Mouse (Mus musculus): Measurements from ENCODE around the gene Dnajc14. TPM values are rescaled to one million over a fixed set of nuclear protein-coding genes. Genes with fewer than 3 reads are reported as not detected.

The Dnajc14 gene
- polyA plus RNA-seq, 1 experiment, result 31.2 TPM

- no peak for TF ChIP-seq CEBPB (IDR thresholded peaks at IDR 0.05; ENCODE audit: low read depth)
- TF ChIP-seq CTCF (IDR thresholded peaks at IDR 0.05; ENCODE audit: control insufficient read depth, insufficient read depth, insufficient read length), result no peak
- no peak for TF ChIP-seq MYOG (IDR thresholded peaks at IDR 0.05; ENCODE audit: control insufficient read depth, extremely low read depth, insufficient read length)
- TF ChIP-seq MAX (IDR thresholded peaks at IDR 0.05), result no peak
- TF ChIP-seq FOSL1 (IDR thresholded peaks at IDR 0.05; ENCODE audit: insufficient read depth, low read length, poor library complexity, severe bottlenecking), result no peak
- no peak for TF ChIP-seq MYOD1 (IDR thresholded peaks at IDR 0.05; ENCODE audit: control insufficient read depth, insufficient read length, low read depth)
- TF ChIP-seq USF1 (IDR thresholded peaks at IDR 0.05; ENCODE audit: low read depth), result no peak
- Histone ChIP-seq H3K79me3 (ENCODE audit: low read depth) (no peaks in the 10 kb centered on the region), H3K27me3 (ENCODE audit: control insufficient read depth, insufficient read depth, insufficient read length) (no peaks in the 10 kb centered on the region), H3K79me2 (ENCODE audit: control insufficient read depth, insufficient read depth) (no peaks in the 10 kb centered on the region), H3K4me3 (ENCODE audit: insufficient read depth, poor library complexity, severe bottlenecking) (no peak overlapping the region), H3K36me3 (ENCODE audit: control insufficient read depth, insufficient read depth) (no peaks in the 10 kb centered on the region), H3ac (ENCODE audit: control insufficient read depth, insufficient read length, low read depth) (no peak overlapping the region)
These were observed 23.7 kb upstream of the Dnajc14 start for GRCm38 (mm10) chr10:128780200-128780599.

GRCm38 (mm10) chr10:128790398-128791124 is 13.3 kb upstream of the Dnajc14 start, which contains the start of gene Mmp19:
Mmp19 (plus strand) TSS chr10:128790910.
- Histone ChIP-seq H3K27me3 (ENCODE audit: control insufficient read depth, insufficient read depth, insufficient read length) (no peaks in the 10 kb centered on the region), H3K79me2 (ENCODE audit: control insufficient read depth, insufficient read depth) (no peaks in the 10 kb centered on the region), H3K4me3 (ENCODE audit: insufficient read depth, poor library complexity, severe bottlenecking) (no peak within 1 kb of the TSS), H3ac (ENCODE audit: control insufficient read depth, insufficient read length, low read depth) (no peak within 1 kb of the TSS), H3K79me3 (ENCODE audit: low read depth) (no peaks in the 10 kb centered on the region), H3K36me3 (ENCODE audit: control insufficient read depth, insufficient read depth) (no peaks in the 10 kb centered on the region)
- TF ChIP-seq FOSL1 (IDR thresholded peaks at IDR 0.05; ENCODE audit: insufficient read depth, low read length, poor library complexity, severe bottlenecking) (no peak), MAX (IDR thresholded peaks at IDR 0.05) (no peak), CTCF (IDR thresholded peaks at IDR 0.05; ENCODE audit: control insufficient read depth, insufficient read depth, insufficient read length) (no peak), USF1 (IDR thresholded peaks at IDR 0.05; ENCODE audit: low read depth) (no peak), CEBPB (IDR thresholded peaks at IDR 0.05; ENCODE audit: low read depth) (peak; percentile 78)

GRCm38 (mm10) chr10:128792041-128792440 is 11.8 kb upstream of the Dnajc14 start:
- Histone ChIP-seq H3K79me3 (ENCODE audit: low read depth) (no peaks in the 10 kb centered on the region), H3K36me3 (ENCODE audit: control insufficient read depth, insufficient read depth) (no peaks in the 10 kb centered on the region), H3K79me2 (ENCODE audit: control insufficient read depth, insufficient read depth) (no peaks in the 10 kb centered on the region), H3K4me3 (ENCODE audit: insufficient read depth, poor library complexity, severe bottlenecking) (no peak overlapping the region), H3ac (ENCODE audit: control insufficient read depth, insufficient read length, low read depth) (no peak overlapping the region), H3K27me3 (ENCODE audit: control insufficient read depth, insufficient read depth, insufficient read length) (no peaks in the 10 kb centered on the region)
- TF ChIP-seq FOSL1 (IDR thresholded peaks at IDR 0.05; ENCODE audit: insufficient read depth, low read length, poor library complexity, severe bottlenecking) (no peak), MAX (IDR thresholded peaks at IDR 0.05) (no peak), MYOD1 (IDR thresholded peaks at IDR 0.05; ENCODE audit: control insufficient read depth, insufficient read length, low read depth) (no peak), USF1 (IDR thresholded peaks at IDR 0.05; ENCODE audit: low read depth) (no peak), CEBPB (IDR thresholded peaks at IDR 0.05; ENCODE audit: low read depth) (no peak), CTCF (IDR thresholded peaks at IDR 0.05; ENCODE audit: control insufficient read depth, insufficient read depth, insufficient read length) (no peak), MYOG (IDR thresholded peaks at IDR 0.05; ENCODE audit: control insufficient read depth, extremely low read depth, insufficient read length) (no peak)

GRCm38 (mm10) chr10:128793258-128793657 is 10.6 kb upstream of the Dnajc14 start:
- TF ChIP-seq USF1 (IDR thresholded peaks at IDR 0.05; ENCODE audit: low read depth) (no peak), CEBPB (IDR thresholded peaks at IDR 0.05; ENCODE audit: low read depth) (no peak), MYOG (IDR thresholded peaks at IDR 0.05; ENCODE audit: control insufficient read depth, extremely low read depth, insufficient read length) (no peak), MAX (IDR thresholded peaks at IDR 0.05) (no peak), CTCF (IDR thresholded peaks at IDR 0.05; ENCODE audit: control insufficient read depth, insufficient read depth, insufficient read length) (no peak), MYOD1 (IDR thresholded peaks at IDR 0.05; ENCODE audit: control insufficient read depth, insufficient read length, low read depth) (no peak), FOSL1 (IDR thresholded peaks at IDR 0.05; ENCODE audit: insufficient read depth, low read length, poor library complexity, severe bottlenecking) (no peak)
- Histone ChIP-seq H3K4me3 (ENCODE audit: insufficient read depth, poor library complexity, severe bottlenecking) (no peak overlapping the region), H3K36me3 (ENCODE audit: control insufficient read depth, insufficient read depth) (no peaks in the 10 kb centered on the region), H3K27me3 (ENCODE audit: control insufficient read depth, insufficient read depth, insufficient read length) (no peaks in the 10 kb centered on the region), H3K79me3 (ENCODE audit: low read depth) (no peaks in the 10 kb centered on the region), H3ac (ENCODE audit: control insufficient read depth, insufficient read length, low read depth) (no peak overlapping the region), H3K79me2 (ENCODE audit: control insufficient read depth, insufficient read depth) (no peaks in the 10 kb centered on the region)

GRCm38 (mm10) chr10:128794391-128794790 is 9.5 kb upstream of the Dnajc14 start:
- Histone ChIP-seq H3K36me3 (ENCODE audit: control insufficient read depth, insufficient read depth) (peaks cover 3% of the 10 kb centered on the region), H3K79me3 (ENCODE audit: low read depth) (no peaks in the 10 kb centered on the region), H3K79me2 (ENCODE audit: control insufficient read depth, insufficient read depth) (no peaks in the 10 kb centered on the region), H3ac (ENCODE audit: control insufficient read depth, insufficient read length, low read depth) (no peak overlapping the region), H3K27me3 (ENCODE audit: control insufficient read depth, insufficient read depth, insufficient read length) (no peaks in the 10 kb centered on the region), H3K4me3 (ENCODE audit: insufficient read depth, poor library complexity, severe bottlenecking) (no peak overlapping the region)
- no peak for TF ChIP-seq MYOD1 (IDR thresholded peaks at IDR 0.05; ENCODE audit: control insufficient read depth, insufficient read length, low read depth)

GRCm38 (mm10) chr10:128795581-128795980 is 8.3 kb upstream of the Dnajc14 start:
- H3K79me2 ChIP-seq (ENCODE audit: control insufficient read depth, insufficient read depth), result no peaks in the 10 kb centered on the region
- H3K4me3 ChIP-seq (ENCODE audit: insufficient read depth, poor library complexity, severe bottlenecking), result no peak overlapping the region
- H3K36me3 ChIP-seq (ENCODE audit: control insufficient read depth, insufficient read depth), result peaks cover 13% of the 10 kb centered on the region
- H3K27me3 ChIP-seq (ENCODE audit: control insufficient read depth, insufficient read depth, insufficient read length), result no peaks in the 10 kb centered on the region
- no peaks in the 10 kb centered on the region for H3K79me3 ChIP-seq (ENCODE audit: low read depth)
- no peak overlapping the region for H3ac ChIP-seq (ENCODE audit: control insufficient read depth, insufficient read length, low read depth)
- TF ChIP-seq FOSL1 (IDR thresholded peaks at IDR 0.05; ENCODE audit: insufficient read depth, low read length, poor library complexity, severe bottlenecking) (no peak), MAX (IDR thresholded peaks at IDR 0.05) (no peak)

All from C2C12 (cell line).